In the genomic region with DNA sequence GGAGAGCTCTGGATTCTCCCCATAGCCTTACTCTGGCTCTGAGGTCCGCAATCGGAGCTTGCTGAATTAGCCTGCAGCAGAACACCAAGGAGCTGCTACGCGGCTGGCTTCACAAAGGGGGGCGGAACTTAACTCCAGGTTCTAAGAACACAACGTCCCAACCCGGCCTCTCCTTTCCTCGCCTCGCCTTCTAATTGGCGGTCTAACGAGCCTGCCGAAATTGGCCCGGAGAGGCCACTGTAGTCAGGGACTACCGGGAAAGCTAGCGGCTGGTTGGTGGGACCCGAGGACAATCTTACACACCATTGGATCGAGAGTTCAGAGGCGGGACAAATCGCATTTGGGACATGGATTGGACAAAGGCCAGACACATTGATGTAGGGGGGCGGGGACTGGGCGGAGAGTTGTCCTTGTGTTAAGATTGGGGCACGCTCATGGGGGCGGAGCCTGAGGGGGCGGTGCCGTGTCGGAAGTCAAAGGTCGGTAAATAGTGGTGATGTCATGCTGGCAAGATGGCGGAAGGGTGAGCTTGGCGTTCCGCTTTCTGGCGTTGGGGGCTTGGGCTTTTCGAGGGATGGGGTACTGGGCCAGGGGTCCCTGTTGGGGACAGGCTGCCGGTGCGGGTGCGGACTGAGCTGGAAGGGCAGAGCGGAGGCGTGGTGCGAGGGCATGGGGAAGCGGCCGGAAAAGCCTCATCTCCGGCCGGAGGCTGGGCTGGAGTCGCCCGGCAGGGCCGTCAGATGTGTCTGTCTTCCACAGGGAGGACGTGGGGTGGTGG, we compare ENCODE assay signal across 8 mouse cellular contexts. TPM values are rescaled to one million over a fixed set of nuclear protein-coding genes. Genes with fewer than 3 reads are reported as not detected.
DNase-seq lines count a peak whose midpoint lies in the region; ATAC-seq and TF ChIP-seq lines count a peak whose summit lies in the region.

A gene (plus strand): TSS at position 399 of the 778 bp plus-strand sequence.

- DNase-seq in heart, postnatal 10 days = peak; percentile 100
- DNase-seq in large intestine, adult 2 months (ENCODE audit: low read depth, low spot score) = peak; percentile 98
- peak; percentile 100 for DNase-seq in liver, postnatal 0 days
- DNase-seq in testis, postnatal 10 days (ENCODE audit: low spot score) = peak; percentile 100

- peak; percentile 39 for TF ChIP-seq POLR2A in ES-Bruce4 (IDR thresholded peaks at IDR 0.05; ENCODE audit: insufficient read depth, low read length)

- no peak for TF ChIP-seq EP300 in ES-Bruce4 (IDR thresholded peaks at IDR 0.05; ENCODE audit: insufficient read depth, low read depth, low read length)
- peak; percentile 93 for TF ChIP-seq EP300 in liver, postnatal 0 days (IDR thresholded peaks at IDR 0.05; ENCODE audit: low read depth)

- H3K9ac ChIP-seq in ES-Bruce4 (ENCODE audit: low read depth, poor library complexity, severe bottlenecking) = peak within 1 kb of the TSS; percentile 60
- H3K9ac ChIP-seq in forebrain, embryonic 13.5 days = peak within 1 kb of the TSS; percentile 80
- peak within 1 kb of the TSS; percentile 99 for H3K9ac ChIP-seq in liver, postnatal 0 days (replicated peaks)
- H3K9ac ChIP-seq in neural tube, embryonic 14.5 days (replicated peaks; ENCODE audit: low read depth, low read length) = peak within 1 kb of the TSS; percentile 60

- intact Hi-C loops in heart, postnatal 10 days (cut with DNase I) = no loop called here

- no peak for TF ChIP-seq CTCF in ES-Bruce4 (IDR thresholded peaks at IDR 0.05; ENCODE audit: low read depth, low read length)
- no peak for TF ChIP-seq CTCF in liver, postnatal 0 days (IDR thresholded peaks at IDR 0.05; ENCODE audit: low read depth)

- WGBS in forebrain, embryonic 13.5 days = 0% methylated on average over 46 of the region's 46 CpGs
- under 1% methylated on average over 46 of the region's 46 CpGs for WGBS in large intestine, adult 2 months
- under 1% methylated on average over 46 of the region's 46 CpGs for WGBS in liver, postnatal 0 days (ENCODE audit: insufficient replicate concordance)
- WGBS in neural tube, embryonic 14.5 days = under 1% methylated on average over 46 of the region's 46 CpGs

- no peaks in the 10 kb centered on the region for H3K9me3 ChIP-seq in ES-Bruce4 (replicated peaks; ENCODE audit: control insufficient read depth, insufficient read depth, low read length, poor library complexity, severe bottlenecking)
- H3K9me3 ChIP-seq in forebrain, embryonic 13.5 days (replicated peaks) = no peaks in the 10 kb centered on the region
- no peaks in the 10 kb centered on the region for H3K9me3 ChIP-seq in liver, postnatal 0 days (ENCODE audit: low read length)
- no peaks in the 10 kb centered on the region for H3K9me3 ChIP-seq in neural tube, embryonic 14.5 days (ENCODE audit: control insufficient read depth, low read length)

- peaks cover 4% of the 10 kb centered on the region; the same call in 1 of the 2 replicates for H3K36me3 ChIP-seq in ES-Bruce4 (ENCODE audit: control insufficient read depth, insufficient read depth, low read length, poor library complexity, severe bottlenecking)
- H3K36me3 ChIP-seq in forebrain, embryonic 13.5 days (ENCODE audit: poor library complexity, severe bottlenecking) = peaks cover 30% of the 10 kb centered on the region
- peaks cover 21% of the 10 kb centered on the region for H3K36me3 ChIP-seq in liver, postnatal 0 days (replicated peaks; ENCODE audit: insufficient read depth, low read length)
- H3K36me3 ChIP-seq in neural tube, embryonic 14.5 days (ENCODE audit: control insufficient read depth, insufficient read depth, low read length) = peaks cover 20% of the 10 kb centered on the region

- no peaks in the 10 kb centered on the region for H3K4me1 ChIP-seq in ES-Bruce4 (ENCODE audit: control insufficient read depth, insufficient read depth, low read length)
- peaks cover 12% of the 10 kb centered on the region for H3K4me1 ChIP-seq in forebrain, embryonic 13.5 days
- peaks cover 23% of the 10 kb centered on the region; the same call in 1 of the 2 replicates for H3K4me1 ChIP-seq in liver, postnatal 0 days (ENCODE audit: insufficient read depth)
- H3K4me1 ChIP-seq in neural tube, embryonic 14.5 days (ENCODE audit: control insufficient read depth, insufficient read depth, low read length) = peaks cover 8% of the 10 kb centered on the region; the same call in 1 of the 2 replicates

- peak within 1 kb of the TSS; percentile 81 for H3K4me3 ChIP-seq in ES-Bruce4 (ENCODE audit: low read depth, low read length)
- peak within 1 kb of the TSS; percentile 86 for H3K4me3 ChIP-seq in forebrain, embryonic 13.5 days
- H3K4me3 ChIP-seq in liver, postnatal 0 days (ENCODE audit: low read depth, low read length) = peak within 1 kb of the TSS; percentile 100
- H3K4me3 ChIP-seq in neural tube, embryonic 14.5 days (ENCODE audit: low read depth, low read length) = peak within 1 kb of the TSS; percentile 92

- H3K27me3 ChIP-seq in ES-Bruce4 (ENCODE audit: control insufficient read depth, insufficient read depth, low read length, poor library complexity, severe bottlenecking) = no peaks in the 10 kb centered on the region
- H3K27me3 ChIP-seq in forebrain, embryonic 13.5 days = no peaks in the 10 kb centered on the region
- H3K27me3 ChIP-seq in liver, postnatal 0 days (ENCODE audit: insufficient read depth, low read length) = no peaks in the 10 kb centered on the region
- no peaks in the 10 kb centered on the region for H3K27me3 ChIP-seq in neural tube, embryonic 14.5 days (ENCODE audit: control insufficient read depth, insufficient read depth, low read length)

- peak; percentile 96 for ATAC-seq in cerebellum, adult (ENCODE audit: insufficient number of reproducible peaks, low FRiP score, low TSS enrichment)
- peak; percentile 99 for ATAC-seq in forebrain, embryonic 13.5 days
- ATAC-seq in liver, postnatal 0 days = peak; percentile 92
- ATAC-seq in neural tube, embryonic 14.5 days (ENCODE audit: low read depth) = peak; percentile 98

- H3K4me2 ChIP-seq in forebrain, embryonic 13.5 days = peak within 1 kb of the TSS; percentile 80
- peak within 1 kb of the TSS; percentile 85 for H3K4me2 ChIP-seq in liver, postnatal 0 days (ENCODE audit: low read depth, low read length)
- H3K4me2 ChIP-seq in neural tube, embryonic 14.5 days (ENCODE audit: low read depth, low read length) = peak within 1 kb of the TSS; percentile 70

- peak within 1 kb of the TSS; percentile 86 for H3K27ac ChIP-seq in ES-Bruce4 (ENCODE audit: insufficient read depth, low read length)
- peak within 1 kb of the TSS; percentile 92 for H3K27ac ChIP-seq in forebrain, embryonic 13.5 days
- peak within 1 kb of the TSS; percentile 99 for H3K27ac ChIP-seq in liver, postnatal 0 days (ENCODE audit: low read depth)
- peak within 1 kb of the TSS; percentile 85 for H3K27ac ChIP-seq in neural tube, embryonic 14.5 days (ENCODE audit: low read depth, low read length)

RNA-seq across cellular contexts. Expression of the gene that starts here (rescaled TPM):
- 31.6 and 36.4 TPM in 2 replicates for polyA plus RNA-seq in ES-Bruce4 (2011; ENCODE audit: insufficient read depth, insufficient read length, low read depth, missing spikeins)
- polyA plus RNA-seq in forebrain, embryonic 13.5 days (2015; fragmentation: Nextera tagmentation; extraction: Ambion mirVana) = 32.8 and 33.6 TPM in 2 replicates
- 10 to 100 TPM; 35.9 to 38.2 TPM for total RNA-seq in heart, postnatal 10 days (2021)
- polyA plus RNA-seq in large intestine, adult 2 months (2012; rRNA removed) = 22.8 and 26.3 TPM in 2 replicates
- polyA plus RNA-seq in liver, postnatal 0 days (2015; fragmentation: Nextera tagmentation; extraction: Ambion mirVana) = 37.4 and 40.7 TPM in 2 replicates
- polyA plus RNA-seq in neural tube, embryonic 14.5 days (2014; fragmentation: Nextera tagmentation; extraction: Ambion mirVana) = 32.8 and 33.2 TPM in 2 replicates

Comparison
In these comparisons a context has a peak if more than half of its experiments do, and no peak if none do; other contexts are left out.
1. Peak in every context shown above with its lines: DNase-seq, ATAC-seq, H3K4me3 ChIP-seq and H3K27ac ChIP-seq.